Mouse (Mus musculus): ENCODE measurements around the gene Baz2b. TPM values are rescaled to one million over a fixed set of nuclear protein-coding genes. Genes with fewer than 3 reads are reported as not detected.
"Not testable (repeated sequence)": the region's sequence is repeated elsewhere in the genome, so short reads cannot be mapped to it uniquely, and the experiment has no call there.

Gene Baz2b
- polyA plus RNA-seq, 3 experiments from 2014 or later: 18.1 to 36.0 (median 30.1) TPM

- peak; percentile 21 for ATAC-seq
These were observed 9.5 kb downstream of the Baz2b start for GRCm38 (mm10) chr2:60200051-60200562.

DNA sequence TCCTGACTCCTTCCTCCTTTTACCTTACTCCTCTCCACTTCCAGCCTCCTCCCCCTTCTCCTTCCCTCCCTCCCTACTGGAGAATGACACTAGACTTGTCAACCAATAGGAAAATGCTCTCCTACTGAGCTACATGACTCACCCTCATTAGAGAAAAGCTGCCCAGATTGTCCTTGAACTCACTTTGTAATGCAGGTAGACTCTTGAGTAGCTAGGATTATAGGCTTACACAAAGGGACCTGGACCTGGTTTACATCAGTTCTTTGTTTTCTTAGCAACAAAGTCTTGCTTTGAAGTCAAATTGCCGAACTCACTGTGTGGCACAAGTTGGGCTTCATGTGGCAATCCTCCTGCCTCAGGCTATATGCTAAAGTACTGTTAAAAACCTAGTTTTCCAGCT lies 12.8 kb downstream of the Baz2b start:
- no peak for ATAC-seq

- no peak for ATAC-seq
These were observed 27.9 kb downstream of the Baz2b start for GRCm38 (mm10) chr2:60181696-60182095.

GRCm38 (mm10) chr2:60177490-60177889 lies 32.1 kb downstream of the Baz2b start:
- ATAC-seq: no peak

- ATAC-seq: no peak
These were observed 33.6 kb downstream of the Baz2b start for GRCm38 (mm10) chr2:60176087-60176486.

DNA sequence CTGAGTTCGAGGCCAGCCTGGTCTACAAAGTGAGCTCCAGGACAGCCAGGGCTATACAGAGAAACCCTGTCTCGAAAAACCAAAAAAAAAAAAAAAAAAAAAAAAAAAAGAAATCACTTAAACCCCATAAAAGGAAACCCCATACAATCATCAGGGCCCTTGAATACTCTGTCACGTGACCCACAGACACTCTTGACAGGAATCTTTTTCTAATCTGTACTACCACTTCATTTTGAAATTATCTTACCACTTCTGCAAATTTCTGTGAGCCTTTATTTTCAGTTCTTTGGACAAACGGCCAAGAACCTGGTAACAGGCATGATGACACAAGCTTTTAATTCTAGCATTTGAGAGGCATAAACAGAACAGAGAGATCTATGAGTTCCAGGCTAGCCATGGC lies 34.6 kb downstream of the Baz2b start:
- ATAC-seq: no peak

- ATAC-seq: no peak
These were observed 36.0 kb downstream of the Baz2b start for GRCm38 (mm10) chr2:60173595-60173994.

- no peak for ATAC-seq
These were observed 36.4 kb downstream of the Baz2b start for GRCm38 (mm10) chr2:60173190-60173589.

- ATAC-seq: no peak
These were observed 37.1 kb downstream of the Baz2b start for GRCm38 (mm10) chr2:60172531-60172914.

DNA sequence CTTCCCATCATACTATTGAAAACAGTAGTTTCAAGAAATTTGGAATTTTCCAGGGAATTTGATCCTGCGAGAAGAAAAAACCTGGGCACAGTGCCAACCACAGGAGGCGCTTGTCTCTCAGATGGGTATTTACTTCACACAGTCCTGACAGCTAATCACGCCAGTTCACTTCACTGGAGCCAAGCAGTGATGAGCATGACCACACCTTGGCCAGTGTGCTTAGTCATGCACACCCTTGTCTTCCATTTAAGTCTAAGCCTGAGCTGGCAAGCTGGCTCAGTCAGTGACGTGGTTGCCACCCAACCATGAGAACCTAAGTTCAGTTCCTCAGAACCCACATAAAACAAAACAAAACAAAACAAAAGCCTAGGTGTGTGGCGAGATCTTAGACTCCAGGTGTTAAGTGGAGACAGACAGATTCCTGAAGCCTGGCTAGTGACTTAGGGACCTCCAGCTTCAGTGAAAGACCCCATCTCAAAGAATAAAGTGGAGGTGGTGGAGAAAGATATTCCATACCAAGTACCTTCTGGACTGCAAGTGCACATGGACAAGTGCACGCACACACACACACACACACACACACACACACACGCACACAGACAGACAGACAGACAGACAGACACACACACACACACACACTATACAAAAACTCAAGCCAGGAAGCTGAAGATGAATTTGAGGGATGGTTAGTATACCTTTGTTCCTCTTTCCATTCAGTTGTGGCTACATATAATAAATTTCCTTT lies 37.7 kb downstream of the Baz2b start:
- no peak for ATAC-seq

DNA sequence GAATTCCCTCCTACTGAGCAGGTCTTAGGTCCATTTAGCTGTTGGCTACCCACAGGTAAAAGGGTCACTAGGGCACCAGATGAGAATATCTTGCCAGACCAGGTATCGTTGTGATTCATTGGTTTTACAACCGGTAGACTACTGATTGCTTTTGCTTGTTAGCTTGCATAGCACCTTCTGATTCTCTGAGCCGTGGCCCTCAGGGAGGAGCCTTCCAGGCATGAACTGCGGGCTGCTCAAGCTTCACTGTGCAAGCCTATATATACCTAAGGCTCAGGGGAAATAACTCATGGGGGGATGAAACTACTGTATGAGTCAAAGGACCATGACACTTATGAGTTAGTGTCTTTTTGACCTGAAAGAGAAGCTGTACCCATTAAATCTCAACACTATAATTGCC lies 42.8 kb downstream of the Baz2b start:
- ATAC-seq: no peak

- no peak for ATAC-seq
These were observed 44.0 kb downstream of the Baz2b start for GRCm38 (mm10) chr2:60165679-60166078.

- no peak for ATAC-seq
These were observed 45.9 kb downstream of the Baz2b start for GRCm38 (mm10) chr2:60163744-60164143.

DNA sequence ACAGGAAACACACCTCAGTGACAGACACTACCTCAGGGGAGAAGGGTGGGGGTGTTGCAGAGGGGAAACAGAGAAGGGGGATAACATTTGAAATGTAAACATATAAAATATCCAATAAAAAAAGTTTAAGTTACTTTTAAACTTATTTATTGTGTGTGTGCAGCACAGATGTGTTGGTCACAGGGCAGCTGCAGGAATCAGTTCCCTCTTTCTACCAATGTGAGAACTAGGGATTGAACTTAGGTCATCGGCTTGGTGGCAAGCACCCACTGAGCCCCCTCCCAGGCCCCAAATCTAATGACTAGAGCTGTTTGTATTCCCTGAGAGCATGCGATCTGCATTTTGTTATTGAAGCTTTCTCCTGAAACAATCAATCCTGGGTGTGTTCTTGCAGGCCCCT lies 57.2 kb downstream of the Baz2b start:
- ATAC-seq: no peak

GRCm38 (mm10) chr2:60148651-60149050 lies 61.0 kb downstream of the Baz2b start:
- ATAC-seq: no peak

- no peak for ATAC-seq
These were observed 62.2 kb downstream of the Baz2b start for GRCm38 (mm10) chr2:60147428-60147827.

DNA sequence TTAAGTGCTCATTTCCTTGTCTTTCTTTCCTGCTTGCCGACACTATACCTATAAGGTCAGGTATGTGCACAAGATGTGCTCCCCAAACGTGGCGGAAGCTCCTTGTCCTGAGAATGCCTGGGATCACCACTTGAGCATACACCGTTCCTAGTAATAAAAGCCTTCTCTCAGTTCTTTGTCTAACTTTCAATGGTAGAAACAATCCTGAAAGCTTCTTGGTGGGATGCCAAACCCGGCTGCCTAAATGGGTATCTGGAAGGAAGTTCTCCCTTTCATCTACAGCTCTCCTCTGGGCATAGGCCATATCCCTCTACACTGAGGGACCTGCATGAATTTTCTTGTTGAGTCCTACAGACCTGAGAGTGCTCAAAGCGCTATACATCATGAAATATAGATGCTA lies 63.9 kb downstream of the Baz2b start:
- ATAC-seq: no peak

GRCm38 (mm10) chr2:60143383-60143782 lies 66.3 kb downstream of the Baz2b start:
- ATAC-seq: no peak

DNA sequence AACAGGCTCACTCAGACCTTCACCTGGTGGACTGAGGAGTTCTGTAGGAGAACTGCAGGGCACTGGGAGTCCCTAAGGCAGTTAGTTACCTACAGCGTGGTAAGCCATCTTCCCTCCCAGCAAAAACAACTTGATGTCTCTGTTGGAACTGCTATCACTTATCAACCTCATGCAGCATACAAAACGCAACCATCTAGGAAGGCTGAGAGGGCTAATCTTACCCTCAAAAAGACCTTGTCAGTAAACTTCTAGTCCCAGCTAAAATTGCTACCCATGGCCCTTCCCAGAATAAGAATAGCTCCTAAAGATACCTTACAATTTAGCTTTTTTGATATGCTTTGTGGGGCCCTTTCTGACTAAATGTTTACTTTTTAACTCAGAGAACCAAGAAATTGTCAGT lies 67.4 kb downstream of the Baz2b start:
- no peak for ATAC-seq

GRCm38 (mm10) chr2:60138751-60139162 lies 70.9 kb downstream of the Baz2b start:
- no peak for ATAC-seq

DNA sequence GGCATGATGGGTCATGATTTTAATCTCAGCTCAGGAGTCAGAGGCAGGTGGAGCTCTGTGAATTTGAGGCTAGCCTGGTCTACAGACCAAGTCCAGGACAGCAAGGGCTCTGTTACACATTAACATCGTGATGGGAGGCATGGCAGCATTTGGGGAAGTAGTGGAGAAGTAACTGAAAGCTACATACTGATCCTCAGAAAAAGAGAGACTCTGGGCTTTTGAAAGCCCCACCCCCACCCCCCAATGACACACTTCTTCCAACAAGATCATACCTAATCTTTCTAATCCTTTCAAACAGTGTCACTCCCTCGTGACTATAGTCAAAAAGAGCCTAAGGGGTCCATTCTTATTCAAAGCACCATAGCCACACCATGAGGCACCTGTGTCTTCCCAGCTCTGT lies 73.8 kb downstream of the Baz2b start:
- no peak for ATAC-seq

GRCm38 (mm10) chr2:60134958-60135357 lies 74.7 kb downstream of the Baz2b start:
- not testable (repeated sequence) for ATAC-seq

GRCm38 (mm10) chr2:60133072-60133471 lies 76.6 kb downstream of the Baz2b start:
- peak; percentile 48 for ATAC-seq

GRCm38 (mm10) chr2:60132269-60133042 lies 77.2 kb downstream of the Baz2b start:
- no peak for ATAC-seq
